9 mouse cellular contexts compared by ENCODE assay signal in genomic region chr4:102486134-102486920, GRCm38 (mm10).
DNase-seq lines count a peak whose midpoint lies in the region; ATAC-seq and TF ChIP-seq lines count a peak whose summit lies in the region.
"Had no signal": no experiment of that assay in that cellular context is flagged by ENCODE, and none has a peak within 500 bp of the region (broad histone marks: within the 10 kb centered on the region; RNA-seq: fewer than 3 reads in every experiment).

No protein-coding gene starts in this region.

- no peak overlapping the region; the same call in 1 of the 2 replicates for H3K4me3 ChIP-seq in heart, postnatal 0 days (ENCODE audit: low read depth, low read length)
- H3K4me3 ChIP-seq in embryonic fibroblast, embryonic 13.5 days (ENCODE audit: insufficient read depth, low read length), result no peak overlapping the region
- no peak overlapping the region for H3K4me3 ChIP-seq in midbrain, embryonic 10.5 days
- H3K4me3 ChIP-seq: neural tube, embryonic 12.5 days had no signal

- no peak for TF ChIP-seq EP300 in heart, postnatal 0 days (IDR thresholded peaks at IDR 0.05; ENCODE audit: low read depth)

- H3K36me3 ChIP-seq in heart, postnatal 0 days (replicated peaks; ENCODE audit: control insufficient read depth, insufficient read depth, low read length), result 0 out of 2 replicates have a peak, but pooled peaks cover 2% of the 10 kb centered on the region
- H3K36me3 ChIP-seq in midbrain, embryonic 10.5 days, result no peaks in the 10 kb centered on the region
- H3K36me3 ChIP-seq: neural tube, embryonic 12.5 days had no signal

- 26% methylated on average over 4 of the region's 4 CpGs for whole genome bisulfite sequencing in heart, postnatal 0 days
- 53% methylated on average over 4 of the region's 4 CpGs for WGBS in midbrain, embryonic 10.5 days

- no peak for TF ChIP-seq POLR2A in embryonic fibroblast, embryonic 13.5 days (IDR thresholded peaks at IDR 0.05; ENCODE audit: low read depth, low read length)

- TF ChIP-seq CTCF in heart, postnatal 0 days (IDR thresholded peaks at IDR 0.05; ENCODE audit: low read depth), result peak; percentile 67
- TF ChIP-seq CTCF in embryonic fibroblast, embryonic 13.5 days (IDR thresholded peaks at IDR 0.05; ENCODE audit: borderline replicate concordance, insufficient read depth, low read length), result peak; percentile 51; the same call in 1 of the 2 replicates

- peak overlapping the region; percentile 84 for H3K27ac ChIP-seq in heart, postnatal 0 days (ENCODE audit: low read depth)
- H3K27ac ChIP-seq in embryonic fibroblast, embryonic 13.5 days (ENCODE audit: insufficient read depth, low read length), result no peak overlapping the region
- no peak overlapping the region for H3K27ac ChIP-seq in midbrain, embryonic 10.5 days (replicated peaks)
- H3K27ac ChIP-seq: neural tube, embryonic 12.5 days had no signal

- H3K9ac ChIP-seq in heart, postnatal 0 days (replicated peaks; ENCODE audit: low read depth, low read length), result no peak overlapping the region
- H3K9ac ChIP-seq: neural tube, embryonic 12.5 days had no signal

- H3K9me3 ChIP-seq in heart, postnatal 0 days (replicated peaks; ENCODE audit: control insufficient read depth, low read length), result no peaks in the 10 kb centered on the region
- H3K9me3 ChIP-seq in midbrain, embryonic 10.5 days (replicated peaks), result no peaks in the 10 kb centered on the region
- H3K9me3 ChIP-seq: neural tube, embryonic 12.5 days had no signal

- DNase-seq in heart, postnatal 0 days (ENCODE audit: low spot score), result peak; percentile 41
- no peak for DNase-seq in heart, adult 9 months (ENCODE audit: low spot score in 2 of 2)
- DNase-seq in CD8-positive naive resting alpha-beta T cell, adult 2 months (ENCODE audit: low read depth in 2 of 2, low spot score in 2 of 2), result peak; percentile 26 to 30
- DNase-seq in midbrain, embryonic 10.5 days (ENCODE audit: low spot score), result peak; percentile 25
- DNase-seq in ovary, postnatal 14 days (ENCODE audit: low spot score), result no peak
- DNase-seq in MN1 (ENCODE audit: low spot score), result no peak

- ATAC-seq in heart, postnatal 0 days (ENCODE audit: insufficient read depth, low read depth), result no peak
- no peak for ATAC-seq in megakaryocyte, adult 5-6 weeks (ENCODE audit: poor library complexity, severe bottlenecking)

- peak overlapping the region; percentile 58 for H3K4me2 ChIP-seq in heart, postnatal 0 days (ENCODE audit: low read depth, low read length)
- H3K4me2 ChIP-seq: neural tube, embryonic 12.5 days had no signal

- H3K27me3 ChIP-seq in heart, postnatal 0 days (ENCODE audit: control insufficient read depth, insufficient read depth, low read length), result no peaks in the 10 kb centered on the region
- no peaks in the 10 kb centered on the region for H3K27me3 ChIP-seq in midbrain, embryonic 10.5 days (ENCODE audit: low read depth, poor library complexity, severe bottlenecking)
- H3K27me3 ChIP-seq: neural tube, embryonic 12.5 days had no signal

- peaks cover 18% of the 10 kb centered on the region for H3K4me1 ChIP-seq in heart, postnatal 0 days (ENCODE audit: control insufficient read depth, insufficient read depth)
- H3K4me1 ChIP-seq in embryonic fibroblast, embryonic 13.5 days (ENCODE audit: control insufficient read depth, insufficient read depth, low read length), result no peaks in the 10 kb centered on the region
- peaks cover 15% of the 10 kb centered on the region for H3K4me1 ChIP-seq in midbrain, embryonic 10.5 days
- H3K4me1 ChIP-seq: neural tube, embryonic 12.5 days had no signal

Comparison
In these comparisons a context has a peak if more than half of its experiments do, and no peak if none do; other contexts are left out.
1. DNase-seq: peak in heart, postnatal 0 days (single experiment), CD8-positive naive resting alpha-beta T cell, adult 2 months (2 of 2) and midbrain, embryonic 10.5 days (single experiment); none in heart, adult 9 months (0 of 2), ovary, postnatal 14 days (single experiment) and MN1 (single experiment).